ENCODE assay signal across 8 mouse cellular contexts in genomic region chr10:70296531-70297366, GRCm38 (mm10). TPM values are rescaled to one million over a fixed set of nuclear protein-coding genes. Genes with fewer than 3 reads are reported as not detected.
A peak's percentile ranks its signal among the peaks of the same experiment; 100 is the strongest.
DNase-seq lines count a peak whose midpoint lies in the region; ATAC-seq and TF ChIP-seq lines count a peak whose summit lies in the region.

No protein-coding gene starts in this region.

- H3K36me3 ChIP-seq in hindbrain, embryonic 14.5 days (replicated peaks; ENCODE audit: control insufficient read depth, insufficient read depth), result no peaks in the 10 kb centered on the region

- no peak overlapping the region for H3K4me3 ChIP-seq in hindbrain, embryonic 14.5 days (replicated peaks; ENCODE audit: low read length)

- no peaks in the 10 kb centered on the region for H3K9me3 ChIP-seq in hindbrain, embryonic 14.5 days (ENCODE audit: control insufficient read depth, low read length)

- WGBS in hindbrain, embryonic 14.5 days, result 5% methylated on average over 19 of the region's 20 CpGs

- ATAC-seq in Patski, result peak; percentile 44
- ATAC-seq in hindbrain, embryonic 14.5 days (ENCODE audit: low FRiP score), result peak; percentile 90

- H3K27me3 ChIP-seq in Patski, result no peaks in the 10 kb centered on the region
- H3K27me3 ChIP-seq in hindbrain, embryonic 14.5 days (ENCODE audit: control insufficient read depth, insufficient read depth, low read length), result no peaks in the 10 kb centered on the region

- peaks cover 4% of the 10 kb centered on the region for H3K4me1 ChIP-seq in hindbrain, embryonic 14.5 days (replicated peaks; ENCODE audit: control insufficient read depth, insufficient read depth, low read length)

- TF ChIP-seq CTCF in Patski (IDR thresholded peaks at IDR 0.05), result peak; percentile 90

- H3K27ac ChIP-seq in hindbrain, embryonic 14.5 days, result no peak overlapping the region

- in situ Hi-C loops in Patski (cut with MboI; ENCODE audit: low pct_unique_long_range_greater_than_20kb), result loop anchor here (10.0 to 25.0 kb wide), 3 partner anchors 272 to 859 kb away; no protein-coding TSS in a partner anchor

- H3K9ac ChIP-seq in hindbrain, embryonic 14.5 days, result no peak overlapping the region

- CTCF ChIA-PET in Patski (lab: Charles Lee), result interaction anchor here (0.9 to 2.7 kb wide), 13 partner anchors 11 to 291 kb away, joined by 3 to 16 read pairs (median 4); partner anchors contain the start of gene Mrln

- POLR2A ChIA-PET in Patski (lab: Charles Lee), result no interaction called here

- peak; percentile 27 for DNase-seq in Patski (ENCODE audit: low read depth, low spot score)
- DNase-seq in cerebellum, postnatal 14 days, result peak; percentile 88 to 92
- DNase-seq in frontal cortex, postnatal 36 days (ENCODE audit: low spot score in 2 of 2), result peak; percentile 74 to 88
- DNase-seq in hindbrain, embryonic 14.5 days (ENCODE audit: low spot score), result peak; percentile 94
- peak; percentile 59 to 62 for DNase-seq in layer of hippocampus, postnatal 25 days (ENCODE audit: extremely low spot score in 1 of 2, low spot score in 1 of 2)
- DNase-seq in lung, postnatal 14 days, result peak; percentile 82
- DNase-seq in retina, adult 2 months (ENCODE audit: low read depth, low spot score), result peak; percentile 78
- peak; percentile 39 to 46 for DNase-seq in thymus, postnatal 36 days

- H3K4me2 ChIP-seq in hindbrain, embryonic 14.5 days (replicated peaks), result no peak overlapping the region

RNA-seq across cellular contexts. Expression of gene Slc16a9, which starts 51.8 kb away (rescaled TPM):
- polyA plus RNA-seq in Patski (2021), result 0.42 TPM
- 1.8 and 2.6 TPM in 2 replicates for polyA plus RNA-seq in hindbrain, embryonic 14.5 days (2014; fragmentation: Nextera tagmentation; extraction: Ambion mirVana)
- 1 to 10 TPM; 2.2 to 2.8 TPM for total RNA-seq in layer of hippocampus, postnatal 25 days (2021)

Comparison
In these comparisons a context has a peak if more than half of its experiments do, and no peak if none do; other contexts are left out.
1. DNase-seq: peak in every context shown above with its lines; median percentile 94 in hindbrain, embryonic 14.5 days; 90 in cerebellum, postnatal 14 days; 82 in lung, postnatal 14 days; 81 in frontal cortex, postnatal 36 days; 78 in retina, adult 2 months; 60 in layer of hippocampus, postnatal 25 days; 42 in thymus, postnatal 36 days; 27 in Patski.